Mouse (Mus musculus): Measurements from ENCODE around the gene Unc45a. TPM values are rescaled to one million over a fixed set of nuclear protein-coding genes. Genes with fewer than 3 reads are reported as not detected.

Gene Unc45a
- polyA plus RNA-seq, 1 experiment: 52.5 TPM

DNA sequence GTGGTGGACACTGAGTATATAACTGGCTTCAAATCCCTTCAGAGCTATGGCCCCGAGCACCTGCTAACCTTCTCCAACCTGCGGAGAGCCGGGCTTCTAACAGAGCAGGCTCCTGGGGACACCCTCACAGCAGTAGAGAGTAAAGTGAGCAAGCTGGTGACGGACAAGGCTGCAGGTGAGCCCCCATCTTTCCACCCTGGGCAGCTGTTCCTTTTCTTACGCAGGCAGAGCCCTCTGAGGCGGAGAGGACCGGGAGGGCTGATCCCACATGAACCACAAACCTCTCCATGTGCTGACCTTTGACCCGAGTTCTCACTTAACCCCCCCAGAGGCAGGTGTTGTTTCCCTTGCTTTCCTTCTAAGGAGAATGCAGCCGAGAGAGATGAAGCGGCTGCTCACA, 53.1 kb downstream of the Unc45a start:
- no peak for DNase-seq (ENCODE audit: extremely low spot score in 1 of 2, low spot score in 1 of 2)

DNA sequence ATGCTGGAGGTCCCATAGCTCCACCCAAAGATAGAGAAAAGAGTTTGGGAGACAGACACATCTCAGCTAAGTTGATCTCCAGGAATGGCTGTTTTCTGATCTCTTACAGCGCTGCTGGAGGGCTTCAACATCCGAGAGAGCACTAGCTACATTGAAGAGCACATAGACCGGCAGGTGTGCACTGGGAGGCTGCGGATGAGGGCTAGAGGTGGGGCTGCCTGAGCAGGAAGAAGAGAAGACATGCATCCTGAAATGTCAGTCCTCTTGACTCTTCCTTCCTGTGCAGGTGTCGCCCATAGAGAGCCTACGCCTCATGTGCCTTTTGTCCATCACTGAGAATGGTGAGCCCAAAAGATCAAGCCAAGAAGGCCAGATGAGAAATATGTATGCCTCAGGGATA, 55.1 kb downstream of the Unc45a start:
- no peak for DNase-seq (ENCODE audit: extremely low spot score in 1 of 2, low spot score in 1 of 2)

DNA sequence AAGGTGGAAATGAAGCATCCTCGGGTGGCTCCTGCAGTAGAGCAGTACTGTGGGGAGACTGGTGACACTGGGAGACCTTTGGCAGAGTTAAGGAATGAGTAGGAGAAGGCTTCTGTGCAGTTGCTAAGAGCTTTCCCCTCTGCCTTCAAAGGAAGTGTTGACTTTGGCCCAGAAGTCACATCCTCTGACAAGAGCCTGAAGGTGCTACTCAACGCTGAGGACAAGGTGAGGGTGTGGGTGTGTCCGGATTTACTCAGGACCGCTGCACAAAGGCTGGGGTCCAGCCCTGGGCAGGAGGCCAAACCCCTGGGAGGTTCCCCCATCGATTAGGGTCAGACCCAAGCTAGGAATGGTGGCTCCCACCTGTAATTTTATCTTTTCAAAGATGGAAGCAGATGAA, 56.4 kb downstream of the Unc45a start:
- DNase-seq (ENCODE audit: extremely low spot score in 1 of 2, low spot score in 1 of 2): no peak

DNA sequence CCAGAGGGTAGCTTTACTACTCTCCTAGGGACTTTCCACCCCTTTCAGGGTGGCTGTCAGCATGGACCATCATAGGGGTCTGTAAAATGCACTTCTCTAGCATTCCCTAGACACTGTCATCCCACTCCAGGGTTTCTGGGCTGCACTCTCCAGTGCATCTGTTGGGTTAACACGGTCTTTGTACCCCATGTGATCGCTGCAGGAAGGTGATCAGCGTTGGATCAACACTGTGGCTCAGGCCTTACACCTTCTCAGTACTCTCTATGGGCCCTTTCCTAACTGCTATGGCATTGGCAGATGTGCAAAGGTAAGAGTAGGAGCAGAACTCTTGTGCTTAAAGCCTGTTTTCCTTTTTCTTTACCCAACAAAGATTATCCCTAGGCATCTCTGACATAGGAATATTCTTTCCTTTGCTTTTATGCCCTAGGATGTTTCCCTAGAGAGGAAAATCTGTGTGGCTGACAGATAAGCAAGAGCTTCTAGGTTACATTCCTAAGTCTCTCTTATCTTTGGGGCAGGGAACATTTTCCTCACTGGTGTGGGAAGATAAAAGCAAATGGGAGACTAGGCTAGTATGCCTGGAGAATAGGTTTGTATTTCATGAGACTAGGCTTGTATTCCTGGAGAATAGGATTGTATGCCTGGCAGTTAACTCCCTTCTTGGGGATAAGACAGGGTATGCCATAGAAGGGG, 57.4 kb downstream of the Unc45a start:
- DNase-seq (ENCODE audit: extremely low spot score in 1 of 2, low spot score in 1 of 2): no peak

DNA sequence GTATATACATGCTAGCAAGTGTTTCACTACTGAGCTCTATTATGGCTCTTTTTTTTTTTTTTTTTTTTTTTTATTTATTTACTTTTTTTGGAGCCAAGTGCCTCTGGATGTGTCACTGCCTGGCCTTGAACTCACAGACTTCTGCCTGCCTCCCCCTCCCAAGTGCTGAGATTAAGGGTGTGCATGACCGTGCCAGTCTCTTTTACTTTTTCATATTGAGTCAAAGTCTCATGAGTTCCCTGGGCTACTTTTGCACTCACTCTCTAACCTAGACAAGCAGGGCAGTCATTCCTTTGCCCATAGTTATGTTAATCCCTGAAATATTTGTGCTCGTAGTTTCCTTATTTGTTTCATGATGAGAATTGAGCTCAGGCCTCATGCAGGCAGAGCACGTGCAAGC, 59.2 kb downstream of the Unc45a start:
- DNase-seq (ENCODE audit: extremely low spot score in 1 of 2, low spot score in 1 of 2): no peak

DNA sequence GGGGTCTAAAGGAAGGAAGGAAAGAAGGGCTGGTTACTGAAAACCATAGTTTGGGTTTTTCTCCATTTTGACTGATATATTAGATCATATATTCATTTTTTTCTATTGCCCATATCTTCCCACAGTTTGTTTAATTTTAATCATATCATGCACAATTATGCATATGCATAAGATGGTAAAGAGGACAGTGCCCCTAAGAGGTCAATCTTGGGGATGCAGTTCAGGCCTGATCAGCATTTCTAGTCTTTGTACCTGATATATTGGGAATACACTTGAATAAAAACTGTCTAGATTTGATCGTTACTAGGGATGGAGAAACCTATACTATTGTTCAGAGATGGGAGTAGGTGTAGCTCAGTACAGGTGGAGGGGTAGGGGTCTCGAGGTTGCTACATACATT, 59.8 kb downstream of the Unc45a start:
- no peak for DNase-seq (ENCODE audit: extremely low spot score in 1 of 2, low spot score in 1 of 2)

DNA sequence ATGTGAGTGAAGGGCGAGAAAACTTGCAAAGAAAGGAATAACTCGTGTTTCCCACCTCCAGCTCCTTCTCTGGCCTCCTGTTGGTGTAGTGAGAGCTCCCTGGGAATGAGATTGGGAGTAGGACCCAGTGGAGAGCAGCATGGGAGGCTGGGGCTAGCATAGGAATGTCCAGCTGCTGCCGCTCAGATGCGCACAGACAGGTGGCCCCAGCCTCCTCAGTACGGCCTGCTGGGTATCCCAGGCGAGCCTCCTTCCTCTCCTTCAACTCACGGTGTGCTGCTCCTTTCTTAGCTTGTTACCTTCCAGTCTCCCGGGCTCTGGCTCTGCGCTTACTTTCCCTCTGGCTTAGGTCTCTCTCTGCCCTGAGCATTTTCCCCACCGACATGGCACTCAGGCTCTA, 60.8 kb downstream of the Unc45a start:
- DNase-seq (ENCODE audit: extremely low spot score in 1 of 2, low spot score in 1 of 2): no peak

DNA sequence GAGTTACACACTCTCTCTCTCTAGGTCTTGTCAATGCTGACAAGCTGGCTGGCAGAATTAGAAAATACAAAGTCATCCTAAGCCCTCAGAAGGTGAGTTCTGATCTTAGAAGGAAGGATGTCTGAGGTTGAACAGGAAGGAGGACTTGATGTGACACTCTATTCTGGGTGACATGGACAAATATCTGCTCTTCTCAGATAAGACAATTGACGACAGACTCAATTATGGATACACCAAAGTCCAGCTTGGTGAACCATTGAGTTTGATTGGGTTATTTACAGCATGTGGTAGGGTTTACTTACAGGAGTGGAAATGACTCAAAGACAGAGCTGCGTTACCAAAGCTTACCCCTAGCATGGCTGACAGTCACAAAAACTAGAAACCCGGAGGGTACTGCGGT, 64.4 kb downstream of the Unc45a start:
- DNase-seq (ENCODE audit: extremely low spot score in 1 of 2, low spot score in 1 of 2): no peak

Other genes starting within 250 kb of the Unc45a start
- 97.6 and 107 TPM in 2 replicates for gene Idh2, start 225.6 kb downstream of the Unc45a start, polyA plus RNA-seq (2012; rRNA removed)
- 15.9 and 16.9 TPM in 2 replicates for gene Sema4b, start 154.2 kb downstream of the Unc45a start, polyA plus RNA-seq (2012; rRNA removed)
- 31.0 and 32.0 TPM in 2 replicates for gene Cib1, start 108.2 kb downstream of the Unc45a start, polyA plus RNA-seq (2012; rRNA removed)
- gene Gdpgp1, start 108.1 kb downstream of the Unc45a start, polyA plus RNA-seq (2012; rRNA removed): 2.8 and 3.2 TPM in 2 replicates
- 0.90 and 1.7 TPM in 2 replicates for gene Ttll13, start 94.6 kb downstream of the Unc45a start, polyA plus RNA-seq (2012; rRNA removed)
- gene Ngrn, start 79.8 kb downstream of the Unc45a start, polyA plus RNA-seq (2012; rRNA removed): 62.9 and 64.6 TPM in 2 replicates
- gene Vps33b, start 71.4 kb downstream of the Unc45a start, polyA plus RNA-seq (2012; rRNA removed): 26.2 and 27.3 TPM in 2 replicates
- gene Prc1, start 46.6 kb downstream of the Unc45a start, polyA plus RNA-seq (2012; rRNA removed): 1.9 and 2.3 TPM in 2 replicates
- gene Rccd1, start 16.6 kb downstream of the Unc45a start, polyA plus RNA-seq (2012; rRNA removed): 21.1 and 23.6 TPM in 2 replicates
- 46.8 and 61.2 TPM in 2 replicates for gene Hddc3, start 2.1 kb upstream of the Unc45a start, polyA plus RNA-seq (2012; rRNA removed)
- gene Man2a2, start 30.4 kb upstream of the Unc45a start, polyA plus RNA-seq (2012; rRNA removed): 123 and 129 TPM in 2 replicates
- gene Fes, start 46.9 kb upstream of the Unc45a start, polyA plus RNA-seq (2012; rRNA removed): 5.4 and 6.1 TPM in 2 replicates
- 24.2 and 26.3 TPM in 2 replicates for gene Furin, start 64.4 kb upstream of the Unc45a start, polyA plus RNA-seq (2012; rRNA removed)
- 3.9 and 4.8 TPM in 2 replicates for gene Blm, start 194.1 kb upstream of the Unc45a start, polyA plus RNA-seq (2012; rRNA removed)